Mouse (Mus musculus) neutrophil, adult 5-6 weeks (primary cell): ENCODE measurements around the gene Dock6. TPM values are rescaled to one million over a fixed set of nuclear protein-coding genes. Genes with fewer than 3 reads are reported as not detected.
A peak's percentile ranks its signal among the peaks of the same experiment; 100 is the strongest.

Experiments
- ATAC-seq: fragments of 151-379, 151-347 bp; 2 replicates; pipeline ENCODE4 v1.8.0; 2017; ENCODE audit warnings: mild to moderate bottlenecking, moderate TSS enrichment; ENCODE audit not compliant: insufficient number of reproducible peaks, poor library complexity, low FRiP score, severe bottlenecking; ENCODE audit errors: extremely low read depth
- total RNA-seq: library from RNA; stranded (forward); fragments of 200-1000 nt; gene quantifications from 2 replicates; pipeline ENCODE4 v1.2.3, GENCODE M21; 2017

Dock6 gene
- total RNA-seq, 1 experiment from 2014 or later: 3.3 TPM

- no peak for ATAC-seq
These were observed 32.3 kb downstream of the Dock6 start for GRCm38 (mm10) chr9:21820183-21820582.

GRCm38 (mm10) chr9:21819181-21819729, 33.2 kb downstream of the Dock6 start:
- ATAC-seq: no peak

- ATAC-seq: no peak
These were observed 33.9 kb downstream of the Dock6 start for GRCm38 (mm10) chr9:21818561-21818960.

- no peak for ATAC-seq
These were observed 34.3 kb downstream of the Dock6 start for GRCm38 (mm10) chr9:21818125-21818524.

- ATAC-seq: no peak
These were observed 35.6 kb downstream of the Dock6 start for GRCm38 (mm10) chr9:21816716-21817305.

- ATAC-seq: no peak
These were observed 41.3 kb downstream of the Dock6 start for GRCm38 (mm10) chr9:21811170-21811569.

GRCm38 (mm10) chr9:21808561-21808960, 43.9 kb downstream of the Dock6 start:
- ATAC-seq: no peak

- no peak for ATAC-seq
These were observed 45.5 kb downstream of the Dock6 start for GRCm38 (mm10) chr9:21806976-21807375.

GRCm38 (mm10) chr9:21806363-21806762, 46.1 kb downstream of the Dock6 start:
- no peak for ATAC-seq

GRCm38 (mm10) chr9:21803986-21804644, 48.3 kb downstream of the Dock6 start:
- peak; percentile 61 for ATAC-seq

- no peak for ATAC-seq
These were observed 50.8 kb downstream of the Dock6 start for GRCm38 (mm10) chr9:21801591-21801990.

- ATAC-seq: no peak
These were observed 51.3 kb downstream of the Dock6 start for GRCm38 (mm10) chr9:21801121-21801520.

GRCm38 (mm10) chr9:21799010-21799350, 53.5 kb downstream of the Dock6 start:
- ATAC-seq: no peak

GRCm38 (mm10) chr9:21798345-21799009, 54.0 kb downstream of the Dock6 start, which contains the start of gene Kank2:
Gene Kank2, minus strand, starts transcription at chr9:21798744.
- ATAC-seq: no peak

GRCm38 (mm10) chr9:21797921-21798344, 54.5 kb downstream of the Dock6 start:
- ATAC-seq: no peak

- no peak for ATAC-seq
These were observed 55.5 kb downstream of the Dock6 start for GRCm38 (mm10) chr9:21796919-21797318.

GRCm38 (mm10) chr9:21796259-21796658, 56.2 kb downstream of the Dock6 start:
- no peak for ATAC-seq

GRCm38 (mm10) chr9:21795579-21795978, 56.9 kb downstream of the Dock6 start:
- ATAC-seq: no peak

GRCm38 (mm10) chr9:21794925-21795324, 57.5 kb downstream of the Dock6 start:
- ATAC-seq: no peak

- ATAC-seq: no peak
These were observed 58.0 kb downstream of the Dock6 start for GRCm38 (mm10) chr9:21794344-21794834.
